Mouse (Mus musculus): ENCODE data around the gene Gm11627. TPM values are rescaled to one million over a fixed set of nuclear protein-coding genes. Genes with fewer than 3 reads are reported as not detected.
"Not testable (repeated sequence)": the region's sequence is repeated elsewhere in the genome, so short reads cannot be mapped to it uniquely, and the experiment has no call there.

The Gm11627 gene
- 1 to 10 TPM in 3 of 4 experiments, under 1 TPM in 1; 0.93 to 2.8 (median 1.6) TPM for total RNA-seq (2022)

DNA sequence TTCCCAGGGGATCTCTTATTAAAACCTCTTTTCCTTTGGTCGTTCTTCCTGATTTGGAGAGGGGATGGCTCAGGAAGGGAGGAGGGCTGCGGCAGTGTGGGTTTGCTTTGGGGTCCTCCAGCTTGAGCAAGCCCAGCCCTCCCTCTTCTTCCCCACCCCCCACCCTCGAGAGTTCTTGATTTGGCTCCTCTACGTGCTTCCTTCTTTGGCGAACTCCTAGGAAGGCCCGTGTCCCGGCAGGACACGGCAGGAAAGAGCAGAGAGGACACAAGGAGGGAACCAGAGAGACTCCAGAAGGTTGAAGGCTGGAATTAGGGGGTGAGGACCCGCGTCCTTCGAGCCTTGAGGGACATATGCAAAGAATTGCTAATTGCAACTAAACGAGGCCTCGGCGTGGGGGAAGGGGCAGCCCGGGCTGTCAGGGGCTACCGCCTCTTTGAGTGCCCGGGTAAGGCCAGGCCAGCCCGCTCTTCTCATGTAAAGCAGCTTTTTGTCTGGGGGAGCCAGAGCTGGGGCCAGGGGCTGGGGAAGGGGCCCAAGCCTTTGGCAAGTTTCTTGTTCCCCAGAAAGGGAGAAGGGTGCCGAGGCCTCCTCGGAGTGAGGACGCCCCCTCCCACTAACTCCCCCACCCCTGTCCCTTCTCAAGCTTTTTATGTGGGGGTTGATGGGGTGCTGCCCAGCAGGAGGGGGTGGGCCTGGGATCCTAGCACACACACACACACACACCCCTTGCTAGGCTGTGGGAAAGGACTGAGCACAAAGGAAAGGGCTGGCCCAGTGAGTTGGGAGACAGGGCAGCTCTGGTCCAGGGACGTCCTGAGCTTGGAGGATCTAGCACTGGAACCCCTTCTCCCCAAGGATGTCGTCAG is at the start of gene Gm11627:
Gene Gm11627 (minus strand): TSS at position 297 of the 869 bp plus-strand sequence.
- DNase-seq (ENCODE audit: low spot score in 2 of 2): peak in 1 of 2 experiments; percentile 15

DNA sequence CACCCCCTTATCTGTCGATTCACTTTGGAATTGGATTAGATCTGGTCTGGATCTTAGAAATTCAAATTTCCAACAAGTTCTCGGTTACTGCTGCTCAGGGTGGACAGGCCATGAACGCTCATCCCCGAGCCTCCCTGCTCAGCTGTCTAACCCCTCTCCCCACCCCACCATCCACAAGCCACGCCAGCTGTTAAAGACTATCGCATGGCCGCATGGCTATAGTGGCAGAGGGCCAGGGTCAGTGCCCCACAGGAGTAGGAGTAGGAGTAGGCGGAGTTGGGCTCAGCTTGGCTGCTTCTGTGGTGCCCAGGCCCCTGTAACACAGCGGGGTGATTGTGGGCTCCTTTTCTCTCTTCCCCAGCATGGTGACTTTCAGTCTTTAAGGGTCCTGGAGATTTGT is 49.3 kb upstream of the Gm11627 start:
- DNase-seq (ENCODE audit: low spot score in 2 of 2): no peak

DNA sequence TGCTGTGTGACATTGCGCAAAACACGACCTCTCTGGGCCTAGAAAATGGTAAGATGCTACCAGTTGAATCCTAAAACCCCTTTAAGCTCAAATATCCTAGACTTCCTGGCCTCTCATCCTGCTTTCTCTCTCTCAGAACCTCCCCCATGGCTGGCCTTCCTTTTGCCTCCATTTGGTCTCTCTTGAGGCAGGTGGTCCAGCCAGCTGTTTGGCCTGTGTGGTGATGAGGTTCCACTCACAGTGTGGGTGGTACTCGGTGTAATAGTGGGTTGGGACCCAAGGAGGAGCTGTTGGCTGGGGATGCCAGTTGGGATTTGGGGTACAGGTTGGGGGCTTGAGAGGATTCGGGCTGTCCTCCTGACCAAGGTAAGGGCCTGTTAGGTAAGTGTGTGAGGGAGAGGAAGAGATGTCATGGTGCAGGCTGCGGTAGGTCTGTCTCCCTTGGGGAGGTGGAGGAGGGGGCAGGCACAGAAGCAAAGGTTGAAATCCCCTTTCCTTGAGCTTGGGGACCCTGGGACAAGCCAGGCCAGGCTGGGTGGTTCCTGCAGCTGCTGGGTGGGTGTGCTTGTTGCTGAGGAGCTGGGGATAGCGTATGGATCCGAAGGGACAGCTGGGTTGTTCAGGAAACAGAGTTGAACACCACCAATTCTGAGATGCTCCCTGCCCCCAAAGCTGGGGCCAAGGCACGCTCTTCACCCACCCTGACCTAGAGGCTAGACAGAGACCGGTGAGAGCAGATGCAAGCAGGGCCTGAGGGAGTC is 48.1 kb upstream of the Gm11627 start:
- DNase-seq (ENCODE audit: low spot score in 2 of 2): no peak

DNA sequence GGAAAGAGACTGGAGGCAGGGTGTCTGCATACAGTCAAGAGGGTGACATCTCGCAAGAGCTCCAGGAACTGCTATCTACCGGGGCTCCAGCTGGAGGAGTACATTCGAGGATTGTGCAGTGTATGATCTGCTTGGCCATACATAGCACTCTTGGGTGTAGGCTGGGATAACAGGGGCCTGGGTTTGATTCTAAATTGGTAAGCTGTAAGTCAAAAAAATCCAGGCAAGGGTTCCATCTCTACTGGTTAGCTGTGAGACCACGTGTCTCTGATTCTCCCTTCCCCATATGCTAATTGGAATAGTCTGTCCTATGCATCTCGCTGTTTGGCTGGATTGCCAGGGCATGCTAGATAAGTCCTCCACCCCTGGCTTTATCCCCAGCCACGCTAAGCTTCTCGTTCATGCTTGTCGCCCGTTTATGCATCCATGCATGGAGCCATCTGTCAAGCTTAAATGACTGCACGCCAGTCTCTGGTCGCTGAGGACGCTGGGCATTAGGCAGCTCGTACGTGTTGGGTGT is 45.7 kb upstream of the Gm11627 start:
- no peak for DNase-seq (ENCODE audit: low spot score in 2 of 2)

DNA sequence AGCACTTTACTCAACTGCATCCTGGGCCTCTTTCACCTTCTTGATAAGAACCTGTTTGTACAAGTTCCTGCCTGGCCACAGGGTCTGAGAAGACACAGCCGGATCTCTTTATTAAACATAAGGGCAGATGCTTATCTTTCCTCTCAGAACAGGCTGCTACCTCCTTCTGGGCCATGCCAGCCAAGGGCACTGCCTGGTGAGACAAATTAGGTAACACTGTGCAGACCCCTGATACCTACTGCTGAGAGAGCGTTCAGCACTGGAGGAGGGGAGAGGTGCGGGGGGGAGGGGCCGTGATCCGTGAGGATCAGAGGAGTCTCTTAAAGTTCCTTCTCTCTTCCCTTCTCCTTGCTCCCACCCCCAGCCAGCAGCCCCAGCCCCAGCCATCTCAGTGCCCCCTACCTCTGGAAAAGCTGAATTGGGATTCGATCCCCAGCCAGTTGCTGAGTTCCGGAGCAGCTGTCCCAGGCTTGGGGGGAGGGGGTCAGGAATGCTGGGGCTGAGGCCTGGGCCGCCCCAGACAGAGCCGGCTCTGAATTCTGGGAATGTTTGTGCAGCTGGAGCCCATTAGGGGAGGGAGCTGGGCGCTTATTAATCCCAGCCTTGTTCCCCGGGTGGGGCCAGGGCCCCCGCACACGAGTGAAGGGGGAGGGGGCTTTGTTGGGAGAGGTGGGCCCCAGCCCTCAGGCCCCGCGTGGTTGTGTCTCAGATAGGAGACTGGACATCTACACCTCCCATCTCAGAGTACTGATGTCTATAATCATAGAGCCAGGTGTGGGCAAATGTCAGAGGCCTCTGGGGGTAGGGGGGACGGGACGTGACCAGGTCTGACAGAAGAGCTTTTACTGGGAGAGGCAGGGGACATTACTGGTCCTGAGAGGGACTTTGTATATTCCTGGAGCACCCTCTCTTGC is 44.9 kb upstream of the Gm11627 start:
- no peak for DNase-seq (ENCODE audit: low spot score in 2 of 2)

GRCm38 (mm10) chr11:102619449-102619848 is 40.2 kb upstream of the Gm11627 start:
- DNase-seq (ENCODE audit: low spot score in 2 of 2): no peak

DNA sequence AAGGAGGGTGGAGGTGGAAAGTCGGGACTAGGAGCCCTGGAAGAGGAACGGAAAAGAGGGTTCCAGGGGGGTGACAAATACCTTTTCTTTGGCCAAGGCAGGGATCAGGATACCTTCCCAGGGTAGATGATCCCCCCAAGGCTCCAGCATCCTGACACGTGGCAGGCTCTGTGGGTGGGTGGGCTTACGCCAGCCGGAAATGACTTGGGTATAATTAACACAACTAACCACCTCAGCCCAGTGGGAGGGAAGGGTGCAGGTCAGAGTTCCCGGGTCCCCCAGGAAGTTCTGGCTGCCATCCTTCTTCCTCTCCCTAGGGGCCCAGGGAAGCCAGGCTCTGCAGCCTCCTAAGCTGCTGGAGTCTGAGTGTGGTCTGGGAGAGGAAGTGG is 32.0 kb upstream of the Gm11627 start:
- no peak for DNase-seq (ENCODE audit: low spot score in 2 of 2)

- DNase-seq (ENCODE audit: low spot score in 2 of 2): no peak
Measured at GRCm38 (mm10) chr11:102610675-102611316, 31.5 kb upstream of the Gm11627 start.

GRCm38 (mm10) chr11:102610260-102610659 is 31.0 kb upstream of the Gm11627 start:
- no peak for DNase-seq (ENCODE audit: low spot score in 2 of 2)

DNA sequence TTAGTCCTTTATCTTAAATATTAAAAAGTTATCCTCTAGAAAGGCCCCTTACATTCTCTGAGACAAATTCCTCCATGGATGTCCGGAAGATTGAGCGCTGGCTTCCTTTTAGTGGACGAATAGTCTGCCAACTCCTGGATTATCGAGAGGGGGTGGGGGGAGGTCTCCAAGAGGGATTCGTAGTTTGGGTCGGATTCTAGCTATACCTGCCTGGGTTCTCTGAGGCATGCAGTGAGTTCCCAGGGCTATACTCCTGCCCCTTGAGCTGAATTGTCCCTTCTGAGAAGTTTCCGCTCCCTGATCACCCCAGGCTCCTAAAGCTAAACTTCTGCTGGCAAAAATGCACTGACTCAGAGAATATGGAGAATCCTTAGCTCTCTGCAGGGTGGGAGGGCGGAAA is 30.2 kb upstream of the Gm11627 start:
- no peak for DNase-seq (ENCODE audit: low spot score in 2 of 2)

GRCm38 (mm10) chr11:102608691-102609090 is 29.4 kb upstream of the Gm11627 start:
- DNase-seq (ENCODE audit: low spot score in 2 of 2): no peak

- DNase-seq (ENCODE audit: low spot score in 2 of 2): no peak
Measured at GRCm38 (mm10) chr11:102607686-102608548, 28.7 kb upstream of the Gm11627 start.

DNA sequence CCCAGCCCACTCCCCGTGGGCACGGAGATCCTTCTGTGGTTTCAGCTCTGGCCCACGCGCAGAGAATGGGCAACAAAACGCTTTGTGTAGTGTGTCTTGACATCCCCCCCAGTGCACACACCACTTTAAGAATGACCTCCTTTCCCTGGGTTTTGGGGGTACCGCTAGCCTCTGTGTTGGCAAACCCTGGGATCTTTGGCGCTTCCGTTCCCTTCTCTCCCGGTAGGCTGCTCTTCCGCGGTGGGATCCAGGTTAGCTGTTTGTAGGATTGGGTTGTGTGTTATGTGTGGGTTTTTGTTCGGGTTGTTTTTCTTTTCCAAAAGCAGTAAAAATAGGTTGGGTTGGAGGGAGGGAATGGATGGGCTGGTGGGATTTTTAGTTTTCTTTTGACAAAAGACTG is 27.9 kb upstream of the Gm11627 start:
- not testable (repeated sequence) for DNase-seq (ENCODE audit: low spot score in 2 of 2)

- no peak for DNase-seq (ENCODE audit: low spot score in 2 of 2)
Measured at GRCm38 (mm10) chr11:102606751-102607171, 27.5 kb upstream of the Gm11627 start.

DNA sequence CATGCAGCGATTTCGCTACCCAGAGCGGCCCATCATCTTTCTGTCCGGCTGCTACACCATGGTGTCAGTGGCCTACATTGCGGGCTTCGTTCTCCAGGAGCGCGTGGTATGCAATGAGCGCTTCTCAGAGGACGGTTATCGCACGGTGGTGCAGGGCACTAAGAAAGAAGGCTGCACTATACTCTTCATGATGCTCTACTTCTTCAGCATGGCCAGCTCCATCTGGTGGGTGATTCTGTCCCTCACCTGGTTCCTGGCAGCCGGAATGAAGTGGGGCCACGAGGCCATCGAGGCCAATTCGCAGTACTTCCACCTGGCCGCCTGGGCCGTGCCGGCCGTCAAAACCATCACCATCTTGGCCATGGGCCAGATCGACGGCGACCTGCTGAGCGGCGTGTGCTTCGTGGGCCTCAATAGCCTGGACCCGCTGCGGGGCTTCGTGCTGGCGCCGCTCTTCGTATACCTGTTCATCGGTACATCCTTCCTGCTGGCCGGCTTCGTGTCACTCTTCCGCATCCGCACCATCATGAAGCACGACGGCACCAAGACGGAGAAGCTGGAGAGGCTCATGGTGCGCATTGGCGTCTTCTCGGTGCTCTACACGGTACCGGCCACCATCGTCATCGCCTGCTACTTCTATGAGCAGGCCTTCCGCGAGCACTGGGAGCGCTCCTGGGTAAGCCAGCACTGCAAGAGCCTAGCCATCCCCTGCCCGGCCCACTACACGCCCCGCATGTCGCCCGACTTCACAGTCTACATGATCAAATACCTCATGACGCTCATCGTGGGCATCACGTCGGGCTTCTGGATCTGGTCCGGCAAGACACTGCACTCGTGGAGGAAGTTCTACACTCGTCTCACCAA is 26.5 kb upstream of the Gm11627 start:
- no peak for DNase-seq (ENCODE audit: low spot score in 2 of 2)

- peak in 1 of 2 experiments; percentile 18 for DNase-seq (ENCODE audit: low spot score in 2 of 2)
Measured at GRCm38 (mm10) chr11:102604777-102605552, 25.7 kb upstream of the Gm11627 start.

GRCm38 (mm10) chr11:102604010-102604584 is 24.8 kb upstream of the Gm11627 start, which contains the start of gene Fzd2:
TSS of gene Fzd2 (plus strand) at chr11:102604396.
- peak; percentile 66 to 75 for DNase-seq (ENCODE audit: low spot score in 2 of 2)
